Mouse (Mus musculus) lung, embryonic 14.5 days (tissue): Measurements from ENCODE around the gene Maff. TPM values are rescaled to one million over a fixed set of nuclear protein-coding genes. Genes with fewer than 3 reads are reported as not detected.

ENCODE experiments used
- ATAC-seq: fragments of 200-750 bp; cut with Nextera tagmentation; 2 replicates; pipeline ENCODE4 v1.8.0; 2017; ENCODE audit warnings: mild to moderate bottlenecking, moderate TSS enrichment, moderate library complexity; ENCODE audit not compliant: insufficient read depth
- DNase-seq: peaks from one replicate; pipeline ENCODE4 v3.0.0-alpha.2; 2015
- H3K27ac ChIP-seq: fragments of 300-500 bp; sonication (generic); 2 replicates; pipeline ENCODE4 v1.5.1; 2014; ENCODE audit warnings: low read depth, mild to moderate bottlenecking, moderate library complexity
- H3K27me3 ChIP-seq: fragments of 300-500 bp; sonication (generic); 2 replicates; pipeline ENCODE4 v1.6.1; 2014; ENCODE audit warnings: low read length, control low read depth; ENCODE audit not compliant: insufficient read depth
- H3K36me3 ChIP-seq: fragments of 300-500 bp; sonication (generic); 2 replicates; pipeline ENCODE4 v1.6.1; 2014; ENCODE audit warnings: control low read depth; ENCODE audit not compliant: insufficient read depth
- H3K4me1 ChIP-seq: fragments of 300-500 bp; sonication (generic); 2 replicates; pipeline ENCODE4 v1.6.1; 2014; ENCODE audit warnings: antibody characterized with exemption, control low read depth; ENCODE audit not compliant: insufficient read depth
- H3K4me2 ChIP-seq: fragments of 300-500 bp; sonication (generic); 2 replicates; pipeline ENCODE4 v1.6.1; 2014; ENCODE audit warnings: mild to moderate bottlenecking
- H3K4me3 ChIP-seq: fragments of 300-500 bp; sonication (generic); 2 replicates; pipeline ENCODE4 v1.5.1; 2014; ENCODE audit warnings: low read depth, low read length
- H3K9ac ChIP-seq: fragments of 300-500 bp; sonication (generic); 2 replicates; pipeline ENCODE4 v1.6.1; 2014
- H3K9me3 ChIP-seq: fragments of 300-500 bp; sonication (generic); 2 replicates; pipeline ENCODE4 v1.6.1; 2016; ENCODE audit warnings: low read depth, low read length, control low read depth
- CTCF ChIP-seq: IDR thresholded peaks from 2 replicates; pipeline ENCODE4 v1.5.1; 2016; ENCODE audit warnings: antibody characterized with exemption, low read depth
- WGBS: fragments of 180-500 bp; shearing (Covaris S2); extraction: QIAGEN DNeasy Blood & Tissue Kit; methylation state at CpG from one replicate; pipeline ENCODE4 v1.1.7; 2014; 5-methylcytosine and 5-hydroxymethylcytosine counted together
- polyA plus RNA-seq: library from polyadenylated mRNA; unstranded; fragments of >200 nt; fragmentation: Nextera tagmentation; extraction: Ambion mirVana; gene quantifications from 2 replicates; pipeline ENCODE4 v1.2.1, GENCODE M21; 2014

The Maff gene
- polyA plus RNA-seq, 1 experiment from 2014 or later: 3.3 TPM

DNA sequence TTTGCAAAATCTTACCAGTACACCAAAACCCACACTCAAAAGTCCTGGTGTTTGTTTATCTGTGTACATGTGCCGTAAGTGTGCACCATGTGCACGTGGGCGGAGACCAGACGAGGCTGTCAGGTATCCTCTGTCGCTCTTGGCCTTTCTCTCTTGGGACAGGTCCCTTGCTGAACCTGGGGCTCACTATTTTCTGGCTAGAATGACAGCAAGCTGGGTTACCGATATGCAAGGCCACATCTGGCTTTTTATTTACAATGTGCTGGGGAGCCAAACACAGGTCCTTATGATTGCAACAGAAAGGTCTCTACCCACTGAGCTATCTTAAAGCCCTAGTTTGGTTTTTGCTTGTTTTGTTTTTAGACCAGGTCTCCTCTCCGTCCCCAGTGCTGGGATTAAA lies 41.2 kb downstream of the Maff start:
- Histone ChIP-seq H3K27ac (no peak overlapping the region), H3K4me1 (peaks cover 33% of the 10 kb centered on the region), H3K27me3 (no peaks in the 10 kb centered on the region), H3K9me3 (no peaks in the 10 kb centered on the region), H3K4me3 (no peak overlapping the region), H3K9ac (no peak overlapping the region), H3K36me3 (0 out of 2 replicates have a peak, but pooled peaks cover 5% of the 10 kb centered on the region), H3K4me2 (no peak overlapping the region)
- DNase-seq: no peak
- no peak for TF ChIP-seq CTCF
- WGBS: 76% methylated on average over 7 of the region's 7 CpGs
- no peak for ATAC-seq

DNA sequence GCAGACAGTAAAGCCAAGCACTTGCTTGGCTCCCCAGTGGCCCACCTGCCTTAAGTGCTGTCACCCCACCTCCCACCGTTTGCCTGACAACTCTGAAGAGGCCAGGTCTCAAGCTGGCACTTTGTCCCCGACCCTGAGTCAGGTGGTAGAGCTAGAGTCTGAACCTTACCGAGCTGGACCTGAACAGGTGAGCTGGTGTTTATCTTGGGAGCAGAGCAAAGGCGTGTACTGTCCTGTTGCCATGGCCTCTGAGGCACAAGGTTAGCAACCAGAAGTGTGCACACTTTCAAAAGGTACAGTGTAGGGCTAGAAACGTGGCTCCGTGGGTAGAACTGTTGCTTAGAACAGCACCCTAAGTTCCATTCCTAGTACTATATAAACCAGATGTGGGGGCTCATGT lies 41.8 kb downstream of the Maff start:
- Histone ChIP-seq H3K36me3 (0 out of 2 replicates have a peak, but pooled peaks cover 5% of the 10 kb centered on the region), H3K27ac (peak overlapping the region; percentile 3; the same call in 1 of the 2 replicates), H3K4me1 (peaks cover 39% of the 10 kb centered on the region), H3K27me3 (no peaks in the 10 kb centered on the region), H3K4me3 (no peak overlapping the region), H3K9me3 (no peaks in the 10 kb centered on the region), H3K4me2 (no peak overlapping the region), H3K9ac (peak overlapping the region; percentile 11; the same call in 1 of the 2 replicates)
- WGBS: 49% methylated on average over 6 of the region's 6 CpGs
- DNase-seq (no peak), ATAC-seq (no peak)
- TF ChIP-seq CTCF: no peak

DNA sequence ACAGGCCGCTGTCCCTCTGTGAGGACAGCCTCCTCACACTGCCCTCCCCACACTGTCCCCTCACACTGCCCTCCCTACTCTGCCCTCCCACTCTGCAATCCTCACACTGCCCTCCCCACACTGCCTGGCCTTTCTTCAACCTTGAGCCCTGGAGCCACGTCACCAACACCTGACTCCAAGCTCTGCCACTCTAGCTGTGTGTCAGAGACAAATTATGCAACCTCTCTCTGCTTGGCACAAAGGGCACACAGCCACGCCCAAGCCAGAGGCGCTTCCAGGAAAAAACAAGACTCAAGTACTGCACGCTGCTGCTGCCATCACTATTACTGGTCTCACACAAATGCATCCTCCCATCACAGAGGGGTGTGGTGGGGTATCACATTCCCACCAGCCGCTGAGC lies 44.0 kb downstream of the Maff start:
- TF ChIP-seq CTCF: no peak
- ATAC-seq (no peak), DNase-seq (no peak)
- Histone ChIP-seq H3K4me1 (peaks cover 59% of the 10 kb centered on the region), H3K36me3 (0 out of 2 replicates have a peak, but pooled peaks cover 9% of the 10 kb centered on the region), H3K9me3 (no peaks in the 10 kb centered on the region), H3K9ac (no peak overlapping the region), H3K27me3 (no peaks in the 10 kb centered on the region), H3K4me2 (no peak overlapping the region), H3K4me3 (no peak overlapping the region), H3K27ac (peak overlapping the region; percentile 92)
- WGBS: 65% methylated on average over 6 of the region's 6 CpGs

DNA sequence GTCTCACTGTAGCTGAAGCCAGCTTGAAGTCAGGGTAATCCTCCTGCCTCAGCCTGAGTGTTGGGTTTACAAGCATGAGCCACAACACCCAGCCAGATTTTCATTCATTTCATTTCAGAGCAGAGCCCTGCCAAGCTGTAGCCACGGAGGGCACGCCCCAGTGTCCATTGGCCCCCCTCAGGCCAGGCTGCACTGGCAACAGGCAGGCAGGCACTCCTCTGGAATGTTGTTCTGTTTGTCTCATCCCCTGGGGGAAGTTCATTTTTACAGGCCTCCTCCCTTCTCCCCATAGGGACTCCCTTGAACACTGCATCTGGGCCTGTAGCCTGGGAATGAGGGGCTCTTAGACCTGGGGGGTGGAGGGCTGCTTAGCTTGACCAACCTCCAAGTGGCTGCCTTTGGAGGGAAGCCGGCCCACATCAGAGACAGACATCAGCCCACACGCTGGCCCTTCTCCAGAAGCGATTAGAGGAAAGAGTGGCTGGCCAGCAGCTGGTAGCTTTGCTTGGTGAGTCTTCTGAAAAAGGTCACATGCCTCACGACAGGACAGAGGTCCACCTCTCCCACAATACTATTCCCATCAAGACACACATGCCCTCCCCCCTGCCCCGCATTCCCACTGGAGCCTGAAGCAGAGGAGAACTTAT lies 45.1 kb downstream of the Maff start:
- ATAC-seq: peak; percentile 94
- Histone ChIP-seq H3K9ac (no peak overlapping the region), H3K27me3 (no peaks in the 10 kb centered on the region), H3K27ac (peak overlapping the region; percentile 92), H3K9me3 (no peaks in the 10 kb centered on the region), H3K4me2 (0 out of 2 replicates have a peak overlapping the region, but pooled peaks have one; percentile 18), H3K4me1 (peaks cover 64% of the 10 kb centered on the region), H3K36me3 (0 out of 2 replicates have a peak, but pooled peaks cover 9% of the 10 kb centered on the region), H3K4me3 (no peak overlapping the region)
- peak; percentile 98 for DNase-seq
- WGBS: 19% methylated on average over 7 of the region's 7 CpGs
- TF ChIP-seq CTCF: no peak

DNA sequence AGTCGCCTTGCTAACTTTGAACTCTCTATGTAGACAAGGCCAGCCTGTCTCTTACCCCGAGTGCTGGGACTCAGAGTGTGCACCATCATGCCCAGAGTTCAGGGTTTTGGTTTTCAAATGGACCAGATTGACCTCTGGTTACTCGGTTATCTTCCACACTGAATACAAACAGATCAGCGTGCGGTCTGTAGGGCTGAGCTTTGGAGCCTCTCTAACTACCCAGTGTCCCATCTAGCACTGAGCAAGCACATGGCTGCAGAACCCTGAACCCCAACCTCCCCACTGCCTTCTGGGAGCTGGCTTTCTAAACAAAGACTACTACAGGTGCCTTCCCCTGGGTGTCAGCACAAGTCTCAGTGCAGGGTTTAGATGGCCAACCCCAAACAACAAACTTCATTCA lies 46.1 kb downstream of the Maff start:
- no peak for TF ChIP-seq CTCF
- H3K9me3 ChIP-seq: no peaks in the 10 kb centered on the region
- 55% methylated on average over 5 of the region's 5 CpGs for WGBS
- 0 out of 2 replicates have a peak overlapping the region, but pooled peaks have one; percentile 18 for H3K4me2 ChIP-seq
- 0 out of 2 replicates have a peak, but pooled peaks cover 11% of the 10 kb centered on the region for H3K36me3 ChIP-seq
- ATAC-seq (no peak), DNase-seq (no peak)
- peak overlapping the region; percentile 92 for H3K27ac ChIP-seq
- peaks cover 64% of the 10 kb centered on the region for H3K4me1 ChIP-seq
- no peak overlapping the region for H3K4me3 ChIP-seq
- no peak overlapping the region for H3K9ac ChIP-seq
- H3K27me3 ChIP-seq: no peaks in the 10 kb centered on the region

DNA sequence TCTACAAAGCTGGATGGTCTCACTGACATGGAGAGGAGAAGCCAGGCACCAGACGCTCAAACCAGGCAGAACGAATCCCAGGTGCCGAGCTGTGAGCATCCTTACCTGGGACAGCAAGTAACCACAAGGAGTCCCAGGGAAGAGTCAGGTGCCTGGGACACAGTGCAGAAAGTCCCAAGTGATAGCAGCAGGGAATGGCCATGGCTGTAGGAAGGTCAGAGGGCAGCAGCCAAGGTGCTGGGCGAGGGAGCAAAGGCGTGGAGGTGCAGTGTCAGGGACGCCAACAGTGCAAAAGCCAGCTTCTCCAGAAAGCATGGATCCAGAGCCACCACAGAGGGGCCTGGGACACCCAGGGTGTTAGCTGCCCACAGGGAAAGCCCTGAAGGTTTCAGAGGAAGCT lies 46.7 kb downstream of the Maff start:
- Histone ChIP-seq H3K4me1 (peaks cover 64% of the 10 kb centered on the region), H3K9ac (no peak overlapping the region), H3K27me3 (no peaks in the 10 kb centered on the region), H3K27ac (peak overlapping the region; percentile 92; the same call in 1 of the 2 replicates), H3K4me3 (no peak overlapping the region), H3K36me3 (0 out of 2 replicates have a peak, but pooled peaks cover 11% of the 10 kb centered on the region), H3K9me3 (no peaks in the 10 kb centered on the region), H3K4me2 (no peak overlapping the region)
- 74% methylated on average over 6 of the region's 6 CpGs for WGBS
- ATAC-seq: no peak
- TF ChIP-seq CTCF: no peak
- no peak for DNase-seq

DNA sequence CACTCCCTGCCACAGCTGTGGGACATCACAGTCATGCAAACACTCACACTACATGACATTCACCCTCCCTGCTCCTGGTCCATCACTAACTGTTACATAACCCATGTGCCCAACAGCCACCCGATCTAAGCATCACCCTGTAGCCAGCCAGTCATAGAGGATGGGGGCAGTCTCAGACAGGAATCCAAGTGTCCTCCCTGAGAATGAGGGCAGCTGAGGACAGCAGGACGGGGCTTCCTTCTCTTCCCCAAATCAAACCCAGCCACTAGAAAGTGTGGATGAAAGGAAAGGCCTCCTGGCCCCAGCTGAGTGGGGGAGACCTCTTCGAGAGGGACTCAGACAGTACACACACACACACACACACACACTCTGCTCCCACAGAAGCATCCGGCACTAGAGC lies 48.4 kb downstream of the Maff start:
- 27% methylated on average over 4 of the region's 4 CpGs for WGBS
- Histone ChIP-seq H3K4me2 (peak overlapping the region; percentile 43), H3K27ac (peak overlapping the region; percentile 43; the same call in 1 of the 2 replicates), H3K36me3 (0 out of 2 replicates have a peak, but pooled peaks cover 7% of the 10 kb centered on the region), H3K9me3 (no peaks in the 10 kb centered on the region), H3K4me3 (no peak overlapping the region), H3K4me1 (peaks cover 64% of the 10 kb centered on the region), H3K27me3 (no peaks in the 10 kb centered on the region), H3K9ac (no peak overlapping the region)
- peak; percentile 60 for DNase-seq
- TF ChIP-seq CTCF: no peak
- ATAC-seq: no peak
